In genomic region chr8:123239398-123239797, GRCm38 (mm10) we compare ENCODE assay signal across 24 mouse cellular contexts. TPM values are rescaled to one million over a fixed set of nuclear protein-coding genes. Genes with fewer than 3 reads are reported as not detected.
A peak's percentile ranks its signal among the peaks of the same experiment; 100 is the strongest.
DNase-seq lines count a peak whose midpoint lies in the region; TF ChIP-seq lines count a peak whose summit lies in the region.
"Had no signal": no experiment of that assay in that cellular context is flagged by ENCODE, and none has a peak within 500 bp of the region (broad histone marks: within the 10 kb centered on the region; RNA-seq: fewer than 3 reads in every experiment).

No protein-coding gene starts in this region.

- peaks cover 27% of the 10 kb centered on the region for H3K27me3 ChIP-seq in embryonic facial prominence, embryonic 10.5 days (replicated peaks; ENCODE audit: low read depth, poor library complexity, severe bottlenecking)
- H3K27me3 ChIP-seq: CH12.LX, Patski had no signal

- H3K4me1 ChIP-seq in embryonic facial prominence, embryonic 10.5 days = peaks cover 20% of the 10 kb centered on the region

- TF ChIP-seq CTCF in layer of hippocampus, adult 2 months (conservative IDR thresholded peaks at IDR 0.05) = no peak

- WGBS in embryonic facial prominence, embryonic 10.5 days = 92% methylated on average over 10 of the region's 10 CpGs

- H3K36me3 ChIP-seq in embryonic facial prominence, embryonic 10.5 days (replicated peaks) = peaks cover 31% of the 10 kb centered on the region

- peak; percentile 68 to 83 for DNase-seq in adrenal gland, adult (ENCODE audit: inconsistent age in 2 of 2, low spot score in 1 of 2)
- DNase-seq in adrenal gland, postnatal 25 days = no peak
- no peak for DNase-seq in layer of hippocampus, adult 2 months (ENCODE audit: low spot score in 2 of 2)
- DNase-seq in layer of hippocampus, adult 11-12 months (ENCODE audit: low spot score) = no peak
- peak; percentile 57 for DNase-seq in adrenal gland, adult 8-10 months
- peak; percentile 60 for DNase-seq in adrenal gland, postnatal 14 days
- no peak for DNase-seq in embryonic facial prominence, embryonic 10.5 days (ENCODE audit: low spot score)
- DNase-seq in kidney, postnatal 4 days = no peak
- DNase-seq: B cell, adult 2 months; cerebellum, adult 11-12 months; cerebellum, adult 2 months; cerebellum, adult 9-10 months; cerebellum, postnatal 10 days; cerebellum, postnatal 25 days had no signal

- no peak overlapping the region for H3K4me3 ChIP-seq in layer of hippocampus, adult 2 months
- no peak overlapping the region for H3K4me3 ChIP-seq in embryonic facial prominence, embryonic 10.5 days
- H3K4me3 ChIP-seq: embryonic facial prominence, embryonic 13.5 days; embryonic facial prominence, embryonic 15.5 days; erythroblast, embryonic 14.5 days; forebrain, embryonic 10.5 days; forebrain, embryonic 12.5 days had no signal

- H3K27ac ChIP-seq in layer of hippocampus, adult 2 months = peak overlapping the region; percentile 49; the same call in 1 of the 2 replicates
- no peak overlapping the region for H3K27ac ChIP-seq in embryonic facial prominence, embryonic 10.5 days (replicated peaks)
- H3K27ac ChIP-seq: embryonic facial prominence, embryonic 13.5 days; embryonic facial prominence, embryonic 15.5 days; forebrain, embryonic 10.5 days; forebrain, embryonic 12.5 days had no signal

- no peaks in the 10 kb centered on the region for H3K9me3 ChIP-seq in embryonic facial prominence, embryonic 10.5 days
- H3K9me3 ChIP-seq: embryonic facial prominence, embryonic 13.5 days; embryonic facial prominence, embryonic 15.5 days; forebrain, embryonic 10.5 days; forebrain, embryonic 12.5 days; G1E had no signal

RNA-seq across cellular contexts. Expression of gene Spata2l, which starts 3.4 kb away (rescaled TPM):
- 15.6 and 17.9 TPM in 2 replicates for total RNA-seq in adrenal gland, postnatal 25 days (2021)
- 10 to 100 TPM; 71.4 to 75.0 TPM for total RNA-seq in layer of hippocampus, adult 2 months (2021)
- 10 to 100 TPM; 12.0 to 20.4 (median 17.1) TPM for total RNA-seq in adrenal gland, adult 8-10 months (2022)
- 12.2 and 18.7 TPM in 2 replicates for total RNA-seq in adrenal gland, postnatal 14 days (2021)
- 1.6 and 3.0 TPM in 2 replicates for polyA plus RNA-seq in embryonic facial prominence, embryonic 10.5 days (2016; fragmentation: Nextera tagmentation; extraction: Ambion mirVana)

RNA-seq across cellular contexts. Expression of gene Zfp276, which starts 14.6 kb away (rescaled TPM):
- total RNA-seq in adrenal gland, postnatal 25 days (2021) = 32.3 and 33.0 TPM in 2 replicates
- total RNA-seq in layer of hippocampus, adult 2 months (2021) = 10 to 100 TPM; 20.3 to 24.8 TPM
- total RNA-seq in adrenal gland, adult 8-10 months (2022) = 10 to 100 TPM; 18.2 to 37.2 (median 27.8) TPM
- total RNA-seq in adrenal gland, postnatal 14 days (2021) = 20.4 and 21.5 TPM in 2 replicates
- polyA plus RNA-seq in embryonic facial prominence, embryonic 10.5 days (2016; fragmentation: Nextera tagmentation; extraction: Ambion mirVana) = 29.4 and 31.1 TPM in 2 replicates

RNA-seq across cellular contexts. Expression of gene Vps9d1, which starts 14.8 kb away (rescaled TPM):
- total RNA-seq in adrenal gland, postnatal 25 days (2021) = 25.2 and 36.7 TPM in 2 replicates
- total RNA-seq in layer of hippocampus, adult 2 months (2021) = 10 to 100 TPM; 59.5 to 70.3 TPM
- 10 to 100 TPM; 23.2 to 50.0 (median 37.6) TPM for total RNA-seq in adrenal gland, adult 8-10 months (2022)
- 24.0 and 29.3 TPM in 2 replicates for total RNA-seq in adrenal gland, postnatal 14 days (2021)
- 22.2 and 25.1 TPM in 2 replicates for polyA plus RNA-seq in embryonic facial prominence, embryonic 10.5 days (2016; fragmentation: Nextera tagmentation; extraction: Ambion mirVana)

RNA-seq across cellular contexts. Expression of gene Cdk10, which starts 14.8 kb away (rescaled TPM):
- total RNA-seq in adrenal gland, postnatal 25 days (2021) = 68.7 and 78.2 TPM in 2 replicates
- total RNA-seq in layer of hippocampus, adult 2 months (2021) = 10 to 100 TPM; 93.9 to 98.8 TPM
- total RNA-seq in adrenal gland, adult 8-10 months (2022) = 10 to 100 TPM; 50.5 to 91.6 (median 76.1) TPM
- 53.1 and 57.7 TPM in 2 replicates for total RNA-seq in adrenal gland, postnatal 14 days (2021)
- polyA plus RNA-seq in embryonic facial prominence, embryonic 10.5 days (2016; fragmentation: Nextera tagmentation; extraction: Ambion mirVana) = 35.1 and 36.4 TPM in 2 replicates

RNA-seq across cellular contexts. Expression of gene Spata33, which starts 26.8 kb away (rescaled TPM):
- 3.3 and 4.0 TPM in 2 replicates for total RNA-seq in adrenal gland, postnatal 25 days (2021)
- total RNA-seq in layer of hippocampus, adult 2 months (2021) = 1 to 10 TPM; 6.5 to 7.1 TPM
- total RNA-seq in adrenal gland, adult 8-10 months (2022) = 1 to 10 TPM; 1.7 to 7.6 (median 4.4) TPM
- 2.6 and 4.9 TPM in 2 replicates for total RNA-seq in adrenal gland, postnatal 14 days (2021)
- 5.4 and 5.9 TPM in 2 replicates for polyA plus RNA-seq in embryonic facial prominence, embryonic 10.5 days (2016; fragmentation: Nextera tagmentation; extraction: Ambion mirVana)
- polyA plus RNA-seq: activated CD4-positive, CD25-positive, alpha-beta regulatory T cell, adult 4 months; CD4-positive, CD25-positive, alpha-beta regulatory T cell, adult 4 months had no signal

Comparison
In these comparisons a context has a peak if more than half of its experiments do, and no peak if none do; other contexts are left out.
1. DNase-seq: peak in adrenal gland, adult (2 of 2), adrenal gland, adult 8-10 months (single experiment) and adrenal gland, postnatal 14 days (single experiment); none in adrenal gland, postnatal 25 days (single experiment), layer of hippocampus, adult 2 months (0 of 2), layer of hippocampus, adult 11-12 months (single experiment), embryonic facial prominence, embryonic 10.5 days (single experiment) and kidney, postnatal 4 days (0 of 2).